Mouse (Mus musculus): Measurements from ENCODE around the gene 2010300C02Rik. TPM values are rescaled to one million over a fixed set of nuclear protein-coding genes. Genes with fewer than 3 reads are reported as not detected.
"Not testable (repeated sequence)": the region's sequence is repeated elsewhere in the genome, so short reads cannot be mapped to it uniquely, and the experiment has no call there.

The 2010300C02Rik gene
- polyA plus RNA-seq, 1 experiment from 2014 or later: 1.7 TPM

GRCm38 (mm10) chr1:37718516-37718915 is 1.4 kb downstream of the 2010300C02Rik start:
- no peak overlapping the region for H3K27ac ChIP-seq (ENCODE audit: low read depth, low read length)
- no peaks in the 10 kb centered on the region for H3K36me3 ChIP-seq (ENCODE audit: control insufficient read depth, insufficient read depth, low read length)
- H3K4me2 ChIP-seq (ENCODE audit: low read length): no peak overlapping the region
- no peak overlapping the region for H3K9ac ChIP-seq (ENCODE audit: low read length)
- H3K27me3 ChIP-seq (replicated peaks; ENCODE audit: control insufficient read depth, insufficient read depth, low read length): peaks cover 19% of the 10 kb centered on the region
- no peaks in the 10 kb centered on the region for H3K4me1 ChIP-seq (ENCODE audit: control insufficient read depth, insufficient read depth, low read length)
- no peaks in the 10 kb centered on the region for H3K9me3 ChIP-seq (replicated peaks; ENCODE audit: control insufficient read depth, low read length)
- no peak overlapping the region for H3K4me3 ChIP-seq (ENCODE audit: low read depth, low read length)
- ATAC-seq: no peak
- DNase-seq (ENCODE audit: low spot score): no peak
- WGBS: 54% methylated on average over 7 of the region's 7 CpGs

- no peaks in the 10 kb centered on the region for H3K36me3 ChIP-seq (ENCODE audit: control insufficient read depth, insufficient read depth, low read length)
- no peak overlapping the region for H3K9ac ChIP-seq (ENCODE audit: low read length)
- peaks cover 19% of the 10 kb centered on the region for H3K27me3 ChIP-seq (replicated peaks; ENCODE audit: control insufficient read depth, insufficient read depth, low read length)
- H3K9me3 ChIP-seq (replicated peaks; ENCODE audit: control insufficient read depth, low read length): no peaks in the 10 kb centered on the region
- DNase-seq (ENCODE audit: low spot score): no peak
- H3K4me3 ChIP-seq (ENCODE audit: low read depth, low read length): no peak overlapping the region
- no peak for ATAC-seq
- no peak overlapping the region for H3K4me2 ChIP-seq (ENCODE audit: low read length)
- no peak overlapping the region for H3K27ac ChIP-seq (ENCODE audit: low read depth, low read length)
- WGBS: 81% methylated on average over 14 of the region's 14 CpGs
- no peaks in the 10 kb centered on the region for H3K4me1 ChIP-seq (ENCODE audit: control insufficient read depth, insufficient read depth, low read length)
These were observed 2.3 kb downstream of the 2010300C02Rik start for GRCm38 (mm10) chr1:37717415-37718195.

- not testable (repeated sequence) for H3K36me3 ChIP-seq (ENCODE audit: control insufficient read depth, insufficient read depth, low read length); H3K4me1 ChIP-seq (ENCODE audit: control insufficient read depth, insufficient read depth, low read length); H3K4me3 ChIP-seq (ENCODE audit: low read depth, low read length); H3K27me3 ChIP-seq (replicated peaks; ENCODE audit: control insufficient read depth, insufficient read depth, low read length); H3K9me3 ChIP-seq (replicated peaks; ENCODE audit: control insufficient read depth, low read length); H3K4me2 ChIP-seq (ENCODE audit: low read length); ATAC-seq; H3K9ac ChIP-seq (ENCODE audit: low read length); DNase-seq (ENCODE audit: low spot score); H3K27ac ChIP-seq (ENCODE audit: low read depth, low read length)
- 83% methylated on average over 4 of the region's 4 CpGs for WGBS
These were observed 7.5 kb downstream of the 2010300C02Rik start for GRCm38 (mm10) chr1:37712357-37712737.

- Histone ChIP-seq H3K36me3 (ENCODE audit: control insufficient read depth, insufficient read depth, low read length) (no peaks in the 10 kb centered on the region), H3K4me1 (ENCODE audit: control insufficient read depth, insufficient read depth, low read length) (no peaks in the 10 kb centered on the region), H3K4me2 (ENCODE audit: low read length) (no peak overlapping the region), H3K9me3 (replicated peaks; ENCODE audit: control insufficient read depth, low read length) (no peaks in the 10 kb centered on the region), H3K9ac (ENCODE audit: low read length) (no peak overlapping the region), H3K27ac (ENCODE audit: low read depth, low read length) (no peak overlapping the region), H3K27me3 (replicated peaks; ENCODE audit: control insufficient read depth, insufficient read depth, low read length) (no peaks in the 10 kb centered on the region), H3K4me3 (ENCODE audit: low read depth, low read length) (no peak overlapping the region)
- ATAC-seq (no peak), DNase-seq (ENCODE audit: low spot score) (no peak)
- 87% methylated on average over 10 of the region's 10 CpGs for WGBS
These were observed 8.1 kb downstream of the 2010300C02Rik start for GRCm38 (mm10) chr1:37711596-37712356.

- Histone ChIP-seq H3K27ac (ENCODE audit: low read depth, low read length) (no peak overlapping the region), H3K4me3 (ENCODE audit: low read depth, low read length) (no peak overlapping the region), H3K36me3 (ENCODE audit: control insufficient read depth, insufficient read depth, low read length) (no peaks in the 10 kb centered on the region), H3K9ac (ENCODE audit: low read length) (no peak overlapping the region), H3K27me3 (replicated peaks; ENCODE audit: control insufficient read depth, insufficient read depth, low read length) (no peaks in the 10 kb centered on the region), H3K4me2 (ENCODE audit: low read length) (no peak overlapping the region), H3K4me1 (ENCODE audit: control insufficient read depth, insufficient read depth, low read length) (no peaks in the 10 kb centered on the region), H3K9me3 (replicated peaks; ENCODE audit: control insufficient read depth, low read length) (no peaks in the 10 kb centered on the region)
- ATAC-seq: no peak
- no peak for DNase-seq (ENCODE audit: low spot score)
- 89% methylated on average over 5 of the region's 5 CpGs for WGBS
These were observed 8.8 kb downstream of the 2010300C02Rik start for GRCm38 (mm10) chr1:37711082-37711481.

- H3K9ac ChIP-seq (ENCODE audit: low read length): no peak overlapping the region
- no peaks in the 10 kb centered on the region for H3K9me3 ChIP-seq (replicated peaks; ENCODE audit: control insufficient read depth, low read length)
- H3K36me3 ChIP-seq (ENCODE audit: control insufficient read depth, insufficient read depth, low read length): no peaks in the 10 kb centered on the region
- no peak overlapping the region for H3K27ac ChIP-seq (ENCODE audit: low read depth, low read length)
- no peak overlapping the region for H3K4me2 ChIP-seq (ENCODE audit: low read length)
- DNase-seq (ENCODE audit: low spot score): no peak
- H3K4me3 ChIP-seq (ENCODE audit: low read depth, low read length): no peak overlapping the region
- no peak for ATAC-seq
- no peaks in the 10 kb centered on the region for H3K27me3 ChIP-seq (replicated peaks; ENCODE audit: control insufficient read depth, insufficient read depth, low read length)
- WGBS: 63% methylated on average over 8 of the region's 8 CpGs
- no peaks in the 10 kb centered on the region for H3K4me1 ChIP-seq (ENCODE audit: control insufficient read depth, insufficient read depth, low read length)
These were observed 10.1 kb downstream of the 2010300C02Rik start for GRCm38 (mm10) chr1:37709736-37710135.

GRCm38 (mm10) chr1:37708270-37708955 is 11.5 kb downstream of the 2010300C02Rik start:
- WGBS: 93% methylated on average over 6 of the region's 6 CpGs
- Histone ChIP-seq H3K4me2 (ENCODE audit: low read length) (no peak overlapping the region), H3K36me3 (ENCODE audit: control insufficient read depth, insufficient read depth, low read length) (no peaks in the 10 kb centered on the region), H3K27me3 (replicated peaks; ENCODE audit: control insufficient read depth, insufficient read depth, low read length) (no peaks in the 10 kb centered on the region), H3K9ac (ENCODE audit: low read length) (no peak overlapping the region), H3K4me3 (ENCODE audit: low read depth, low read length) (no peak overlapping the region), H3K9me3 (replicated peaks; ENCODE audit: control insufficient read depth, low read length) (no peaks in the 10 kb centered on the region), H3K27ac (ENCODE audit: low read depth, low read length) (no peak overlapping the region), H3K4me1 (ENCODE audit: control insufficient read depth, insufficient read depth, low read length) (no peaks in the 10 kb centered on the region)
- no peak for DNase-seq (ENCODE audit: low spot score)
- ATAC-seq: no peak

- no peak for DNase-seq (ENCODE audit: low spot score)
- Histone ChIP-seq H3K9me3 (replicated peaks; ENCODE audit: control insufficient read depth, low read length) (no peaks in the 10 kb centered on the region), H3K27ac (ENCODE audit: low read depth, low read length) (no peak overlapping the region), H3K4me1 (ENCODE audit: control insufficient read depth, insufficient read depth, low read length) (peaks cover 3% of the 10 kb centered on the region; the same call in 1 of the 2 replicates), H3K36me3 (ENCODE audit: control insufficient read depth, insufficient read depth, low read length) (no peaks in the 10 kb centered on the region), H3K4me2 (ENCODE audit: low read length) (no peak overlapping the region), H3K4me3 (ENCODE audit: low read depth, low read length) (no peak overlapping the region), H3K27me3 (replicated peaks; ENCODE audit: control insufficient read depth, insufficient read depth, low read length) (no peaks in the 10 kb centered on the region), H3K9ac (ENCODE audit: low read length) (no peak overlapping the region)
- 75% methylated on average over 4 of the region's 4 CpGs for WGBS
- ATAC-seq: no peak
These were observed 17.6 kb downstream of the 2010300C02Rik start for GRCm38 (mm10) chr1:37702326-37702725.

Data from forebrain, embryonic 14.5 days (tissue).